Mouse (Mus musculus) intestine, postnatal 0 days (tissue): Measurements from ENCODE around the gene Tatdn2. TPM values are rescaled to one million over a fixed set of nuclear protein-coding genes. Genes with fewer than 3 reads are reported as not detected.
"Not testable (repeated sequence)": the region's sequence is repeated elsewhere in the genome, so short reads cannot be mapped to it uniquely, and the experiment has no call there.

ENCODE experiments used
- ATAC-seq: fragments of 200-750 bp; cut with Nextera tagmentation; 2 replicates; pipeline ENCODE4 v1.8.0; 2017; ENCODE audit warnings: mild to moderate bottlenecking, moderate TSS enrichment, moderate library complexity
- H3K27ac ChIP-seq: fragments of 300-500 bp; sonication (generic); 2 replicates; pipeline ENCODE4 v1.5.1; 2014; ENCODE audit warnings: mild to moderate bottlenecking, low read depth, low read length, moderate library complexity
- H3K27me3 ChIP-seq: fragments of 300-500 bp; sonication (generic); replicated peaks from 2 replicates; pipeline ENCODE4 v1.6.1; 2014; ENCODE audit warnings: low read length, mixed read lengths; ENCODE audit not compliant: control insufficient read depth, insufficient read depth
- H3K36me3 ChIP-seq: fragments of 300-500 bp; sonication (generic); 2 replicates; pipeline ENCODE4 v1.6.1; 2014; ENCODE audit warnings: mild to moderate bottlenecking, moderate library complexity; ENCODE audit not compliant: control insufficient read depth, insufficient read depth
- H3K4me1 ChIP-seq: fragments of 300-500 bp; sonication (generic); replicated peaks from 2 replicates; pipeline ENCODE4 v1.6.1; 2014; ENCODE audit warnings: antibody characterized with exemption, low read length, mixed read lengths; ENCODE audit not compliant: control insufficient read depth, insufficient read depth
- H3K4me2 ChIP-seq: fragments of 300-500 bp; sonication (generic); replicated peaks from 2 replicates; pipeline ENCODE4 v1.6.1; 2014; ENCODE audit warnings: low read depth, mild to moderate bottlenecking, moderate library complexity
- H3K4me3 ChIP-seq: fragments of 300-500 bp; sonication (generic); 2 replicates; pipeline ENCODE4 v1.5.1; 2014; ENCODE audit warnings: low read depth, low read length
- H3K9ac ChIP-seq: fragments of 300-500 bp; sonication (generic); 2 replicates; pipeline ENCODE4 v1.6.1; 2014; ENCODE audit warnings: mild to moderate bottlenecking, low read depth, low read length
- H3K9me3 ChIP-seq: fragments of 300-500 bp; sonication (generic); 2 replicates; pipeline ENCODE4 v1.6.1; 2016; ENCODE audit warnings: mixed run types; ENCODE audit not compliant: control insufficient read depth
- CTCF ChIP-seq: sonication (generic); IDR thresholded peaks from 2 replicates; pipeline ENCODE4 v1.5.1; 2016; ENCODE audit warnings: low read depth, mild to moderate bottlenecking, control low read depth, antibody characterized with exemption, moderate library complexity
- WGBS: fragments of 180-500 bp; shearing (Covaris S2); extraction: QIAGEN DNeasy Blood & Tissue Kit; methylation state at CpG from one replicate; pipeline ENCODE4 v1.1.7; 2014; 5-methylcytosine and 5-hydroxymethylcytosine counted together
- polyA plus RNA-seq: library from polyadenylated mRNA; unstranded; fragments of >200 nt; fragmentation: Nextera tagmentation; extraction: Ambion mirVana; gene quantifications from 2 replicates; pipeline ENCODE4 v1.2.1, GENCODE M21; 2015

The Tatdn2 gene
- polyA plus RNA-seq, 1 experiment from 2014 or later: 1.1 TPM

GRCm38 (mm10) chr6:113695203-113695602 is 1.6 kb upstream of the Tatdn2 start:
- H3K27me3 ChIP-seq: no peaks in the 10 kb centered on the region
- no peak overlapping the region for H3K9ac ChIP-seq
- ATAC-seq: no peak
- no peaks in the 10 kb centered on the region for H3K9me3 ChIP-seq
- peaks cover 20% of the 10 kb centered on the region for H3K36me3 ChIP-seq
- no peak overlapping the region for H3K4me3 ChIP-seq
- H3K4me1 ChIP-seq: peaks cover 4% of the 10 kb centered on the region; the same call in 1 of the 2 replicates
- 67% methylated on average over 1 of the region's 1 CpGs for WGBS
- H3K4me2 ChIP-seq: no peak overlapping the region
- H3K27ac ChIP-seq: no peak overlapping the region
- no peak for TF ChIP-seq CTCF

GRCm38 (mm10) chr6:113695766-113696355 is 989 bp upstream of the Tatdn2 start:
- Histone ChIP-seq H3K27me3 (no peaks in the 10 kb centered on the region), H3K4me3 (peak overlapping the region; percentile 86), H3K9ac (no peak overlapping the region), H3K27ac (peak overlapping the region; percentile 75), H3K36me3 (peaks cover 23% of the 10 kb centered on the region), H3K9me3 (no peaks in the 10 kb centered on the region), H3K4me2 (peak overlapping the region; percentile 96), H3K4me1 (peaks cover 8% of the 10 kb centered on the region; the same call in 1 of the 2 replicates)
- 32% methylated on average over 4 of the region's 4 CpGs for WGBS
- TF ChIP-seq CTCF: no peak
- no peak for ATAC-seq

- H3K4me1 ChIP-seq: peaks cover 8% of the 10 kb centered on the region; the same call in 1 of the 2 replicates
- no peak for TF ChIP-seq CTCF
- H3K9ac ChIP-seq: peak overlapping the region; percentile 87
- peaks cover 33% of the 10 kb centered on the region for H3K36me3 ChIP-seq
- WGBS: under 1% methylated on average over 89 of the region's 113 CpGs
- H3K4me3 ChIP-seq: peak overlapping the region; percentile 86
- H3K4me2 ChIP-seq: peak overlapping the region; percentile 96
- H3K27me3 ChIP-seq: no peaks in the 10 kb centered on the region
- H3K27ac ChIP-seq: peak overlapping the region; percentile 97
- H3K9me3 ChIP-seq: no peaks in the 10 kb centered on the region
- peak; percentile 64 for ATAC-seq
These were observed 664 bp downstream of the Tatdn2 start for GRCm38 (mm10) chr6:113697222-113698205.

- Histone ChIP-seq H3K36me3 (peaks cover 83% of the 10 kb centered on the region), H3K4me1 (0 out of 2 replicates have a peak, but pooled peaks cover 3% of the 10 kb centered on the region), H3K4me2 (no peak overlapping the region), H3K9ac (no peak overlapping the region), H3K27me3 (no peaks in the 10 kb centered on the region), H3K4me3 (no peak overlapping the region), H3K27ac (peak overlapping the region; percentile 64; the same call in 1 of the 2 replicates), H3K9me3 (no peaks in the 10 kb centered on the region)
- TF ChIP-seq CTCF: no peak
- 66% methylated on average over 3 of the region's 3 CpGs for WGBS
- ATAC-seq: peak; percentile 66
These were observed 15.9 kb downstream of the Tatdn2 start for GRCm38 (mm10) chr6:113712718-113713117.

GRCm38 (mm10) chr6:113713389-113713788 is 16.5 kb downstream of the Tatdn2 start:
- not testable (repeated sequence) for H3K27me3 ChIP-seq, H3K27ac ChIP-seq, H3K4me1 ChIP-seq, ATAC-seq, H3K4me2 ChIP-seq, H3K9ac ChIP-seq, H3K9me3 ChIP-seq, H3K4me3 ChIP-seq
- H3K36me3 ChIP-seq: peaks cover 76% of the 10 kb centered on the region
- WGBS: 85% methylated on average over 5 of the region's 5 CpGs

GRCm38 (mm10) chr6:113714276-113714675 is 17.4 kb downstream of the Tatdn2 start:
- H3K4me1 ChIP-seq: 0 out of 2 replicates have a peak, but pooled peaks cover 3% of the 10 kb centered on the region
- no peaks in the 10 kb centered on the region for H3K27me3 ChIP-seq
- no peak overlapping the region for H3K9ac ChIP-seq
- H3K27ac ChIP-seq: peak overlapping the region; percentile 50; the same call in 1 of the 2 replicates
- 73% methylated on average over 2 of the region's 2 CpGs for WGBS
- TF ChIP-seq CTCF: no peak
- H3K9me3 ChIP-seq: no peaks in the 10 kb centered on the region
- no peak overlapping the region for H3K4me2 ChIP-seq
- H3K4me3 ChIP-seq: no peak overlapping the region
- peaks cover 74% of the 10 kb centered on the region for H3K36me3 ChIP-seq
- no peak for ATAC-seq
